Mouse (Mus musculus) ES-E14 (cell line): Measurements from ENCODE around the gene Cdyl. TPM values are rescaled to one million over a fixed set of nuclear protein-coding genes. Genes with fewer than 3 reads are reported as not detected.
A peak's percentile ranks its signal among the peaks of the same experiment; 100 is the strongest.

ENCODE experiments used
- DNase-seq: peaks from one replicate; pipeline ENCODE4 v3.0.0-alpha.2; 2013; ENCODE audit warnings: low read depth, low spot score
- H3K27ac ChIP-seq: 2 replicates; pipeline ENCODE4 v1.5.1; 2012; ENCODE audit warnings: low read depth, mild to moderate bottlenecking, low read length, moderate library complexity, mixed read lengths; ENCODE audit not compliant: poor library complexity, insufficient read depth, severe bottlenecking
- H3K36me3 ChIP-seq: 2 replicates; pipeline ENCODE4 v1.6.1; 2012; ENCODE audit warnings: mild to moderate bottlenecking, low read length, moderate library complexity, mixed read lengths; ENCODE audit not compliant: control insufficient read depth, poor library complexity, insufficient read depth, severe bottlenecking
- H3K4me1 ChIP-seq, 2 experiments: fragments of 150-350 bp in 1 of 2; sonication (generic) in 1 of 2; 2 replicates each; pipeline ENCODE4 v1.6.1; 2012; ENCODE audit warnings: low read length in 2 of 2, mild to moderate bottlenecking in 1 of 2, mixed read lengths in 1 of 2; ENCODE audit not compliant: control insufficient read depth in 2 of 2, insufficient read depth in 2 of 2, poor library complexity in 1 of 2
- H3K4me3 ChIP-seq, 2 experiments: fragments of 150-350 bp in 1 of 2; sonication (generic) in 1 of 2; 2 replicates each; pipeline ENCODE4 v1.5.1; 2012; ENCODE audit warnings: low read length in 2 of 2, low read depth in 1 of 2, mild to moderate bottlenecking in 1 of 2, mixed read lengths in 1 of 2; ENCODE audit not compliant: insufficient read depth in 1 of 2, poor library complexity in 1 of 2, severe bottlenecking in 1 of 2
- H3K9ac ChIP-seq: 2 replicates; pipeline ENCODE4 v1.6.1; 2012; ENCODE audit warnings: low read depth, mild to moderate bottlenecking, low read length, mixed read lengths; ENCODE audit not compliant: poor library complexity, insufficient read depth, severe bottlenecking
- H3K9me3 ChIP-seq: fragments of 150-350 bp; sonication (generic); 2 replicates; pipeline ENCODE4 v1.6.1; 2012; ENCODE audit warnings: low read depth, mild to moderate bottlenecking, low read length; ENCODE audit not compliant: control insufficient read depth, insufficient read depth
- CHD2 ChIP-seq: IDR thresholded peaks from 2 replicates; pipeline ENCODE4 v1.6.1; 2014; ENCODE audit warnings: mild to moderate bottlenecking, low read depth, low read length, inconsistent platforms
- HCFC1 ChIP-seq: IDR thresholded peaks from 2 replicates; pipeline ENCODE4 v1.6.1; 2012; ENCODE audit warnings: low read length, inconsistent platforms, borderline replicate concordance; ENCODE audit not compliant: insufficient read depth
- MAFK ChIP-seq: IDR thresholded peaks from 2 replicates; pipeline ENCODE4 v1.6.1; 2014; ENCODE audit warnings: mild to moderate bottlenecking, low read depth, low read length, inconsistent platforms; ENCODE audit not compliant: insufficient read depth
- ZC3H11A ChIP-seq: IDR thresholded peaks from 2 replicates; pipeline ENCODE4 v1.6.1; 2012; ENCODE audit warnings: low read depth, mild to moderate bottlenecking, inconsistent platforms, low read length, borderline replicate concordance
- ZNF384 ChIP-seq: IDR thresholded peaks from 2 replicates; pipeline ENCODE4 v1.6.1; 2012; ENCODE audit warnings: low read depth, low read length, inconsistent platforms
- in situ Hi-C, 2 experiments: fragments of 600-800 bp; cut with MboI; formaldehyde crosslinking; loops; one replicate each; pipeline ENCODE4 v1.15.1; 2025; ENCODE audit warnings: low sequenced_read_pairs in 2 of 2, inconsistent platforms in 1 of 2; ENCODE audit not compliant: unreplicated experiment in 2 of 2
- total RNA-seq: library from RNA; depleted of rRNA; stranded (reverse); fragments of 300-350 nt; gene quantifications from 2 replicates; pipeline ENCODE4 v1.2.3, GENCODE M21; 2012

The Cdyl gene
- total RNA-seq, 1 experiment = 20.3 TPM

GRCm38 (mm10) chr13:35807016-35807415 lies 147.4 kb downstream of the Cdyl start:
- Histone ChIP-seq H3K27ac (no peak overlapping the region), H3K36me3 (no peaks in the 10 kb centered on the region; the same call in 1 of the 2 replicates), H3K9me3 (no peaks in the 10 kb centered on the region), H3K4me1 (peaks cover 5 to 14% of the 10 kb centered on the region in 2 experiments; a peak in 3 of 4 replicates), H3K9ac (no peak overlapping the region), H3K4me3 (no peak overlapping the region)
- in situ Hi-C loops = no loop called here
- TF ChIP-seq ZC3H11A (no peak), ZNF384 (no peak), MAFK (no peak), CHD2 (no peak), HCFC1 (no peak)
- DNase-seq = peak; percentile 51

- Histone ChIP-seq H3K36me3 (no peaks in the 10 kb centered on the region; the same call in 1 of the 2 replicates), H3K4me1 (peaks cover 5 to 14% of the 10 kb centered on the region in 2 experiments; a peak in 3 of 4 replicates), H3K27ac (no peak overlapping the region), H3K4me3 (no peak overlapping the region), H3K9me3 (no peaks in the 10 kb centered on the region), H3K9ac (no peak overlapping the region)
- no peak for TF ChIP-seq HCFC1
- TF ChIP-seq MAFK = no peak
- no peak for TF ChIP-seq ZC3H11A
- TF ChIP-seq ZNF384 = no peak
- in situ Hi-C loops = no loop called here
- DNase-seq = no peak
Measured at GRCm38 (mm10) chr13:35807525-35807924, 147.9 kb downstream of the Cdyl start.

DNA sequence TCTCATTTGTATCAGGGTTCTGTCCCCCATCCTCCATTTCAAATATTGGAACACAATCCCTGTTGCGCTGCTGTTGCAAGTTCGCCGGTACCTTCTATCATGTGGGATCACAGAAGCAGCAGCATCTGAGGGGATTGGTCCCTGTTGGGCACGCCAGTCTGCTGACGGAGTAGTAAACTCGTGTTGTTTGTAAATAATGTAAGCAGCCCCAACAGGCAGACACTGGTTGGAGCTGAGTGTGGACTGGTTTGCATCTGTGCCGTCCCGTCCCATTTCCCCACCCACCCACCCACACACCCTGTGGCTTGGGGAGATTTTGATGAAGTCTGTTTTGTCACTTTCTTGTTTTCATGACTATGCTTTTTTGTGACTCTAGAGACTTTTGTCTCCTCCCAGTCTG lies 148.3 kb downstream of the Cdyl start:
- Histone ChIP-seq H3K36me3 (no peaks in the 10 kb centered on the region; the same call in 1 of the 2 replicates), H3K4me1 (peaks cover 5 to 14% of the 10 kb centered on the region in 2 experiments; a peak in 3 of 4 replicates), H3K4me3 (no peak overlapping the region), H3K9me3 (no peaks in the 10 kb centered on the region), H3K27ac (no peak overlapping the region), H3K9ac (no peak overlapping the region)
- in situ Hi-C loops = no loop called here
- DNase-seq = no peak
- TF ChIP-seq ZNF384 = no peak
- TF ChIP-seq MAFK = no peak
- TF ChIP-seq HCFC1 = no peak
- TF ChIP-seq CHD2 = no peak
- no peak for TF ChIP-seq ZC3H11A

- TF ChIP-seq ZC3H11A (no peak), MAFK (no peak), HCFC1 (no peak), CHD2 (no peak), ZNF384 (no peak)
- no peaks in the 10 kb centered on the region for H3K9me3 ChIP-seq
- no peaks in the 10 kb centered on the region; the same call in 1 of the 2 replicates for H3K36me3 ChIP-seq
- no peak overlapping the region for H3K9ac ChIP-seq
- peaks cover 5 to 12% of the 10 kb centered on the region in 2 experiments; a peak in 3 of 4 replicates for H3K4me1 ChIP-seq
- H3K4me3 ChIP-seq = no peak overlapping the region
- in situ Hi-C loops = no loop called here
- no peak for DNase-seq
- no peak overlapping the region for H3K27ac ChIP-seq
Measured at GRCm38 (mm10) chr13:35809252-35810159, 149.9 kb downstream of the Cdyl start.
